7 mouse cellular contexts compared by ENCODE assay signal in the genomic region with DNA sequence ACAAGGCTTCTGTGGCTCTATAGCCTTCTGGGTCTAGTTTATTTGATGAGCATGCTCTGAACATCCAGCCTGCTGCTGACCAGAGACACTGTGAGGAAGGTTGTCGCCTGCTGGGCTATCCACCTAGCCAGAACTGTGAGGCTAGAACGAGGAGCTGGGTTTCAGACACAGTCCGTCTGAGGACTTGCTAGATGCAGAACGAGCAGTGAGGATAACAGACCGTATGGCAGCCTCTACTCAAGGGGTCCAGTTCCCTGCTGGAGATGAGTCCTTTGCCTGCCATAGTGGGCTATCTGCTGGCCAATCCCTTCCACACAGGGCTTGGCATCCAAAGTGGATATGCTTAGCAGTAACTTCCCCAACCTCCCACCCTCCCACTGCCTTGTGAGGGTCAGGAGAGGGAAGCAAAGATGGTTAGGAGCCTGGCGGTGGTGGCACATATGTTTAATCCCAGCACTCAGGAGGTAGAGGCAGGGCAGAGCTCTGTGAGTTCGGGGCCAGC. TPM values are rescaled to one million over a fixed set of nuclear protein-coding genes. Genes with fewer than 3 reads are reported as not detected.
DNase-seq lines count a peak whose midpoint lies in the region; ATAC-seq and TF ChIP-seq lines count a peak whose summit lies in the region.

No protein-coding gene starts in this region.

- H3K4me3 ChIP-seq in heart, embryonic 13.5 days = no peak overlapping the region
- H3K4me3 ChIP-seq in heart, embryonic 11.5 days (ENCODE audit: low read depth, low read length) = no peak overlapping the region
- H3K4me3 ChIP-seq in lung, embryonic 15.5 days = no peak overlapping the region
- H3K4me3 ChIP-seq in brown adipose tissue, adult 24 weeks (ENCODE audit: insufficient read depth, low read depth, low read length) = no peak overlapping the region
- no peak overlapping the region for H3K4me3 ChIP-seq in myocyte
- H3K4me3 ChIP-seq in forebrain, embryonic 15.5 days = no peak overlapping the region

- WGBS in heart, embryonic 13.5 days = 65% methylated on average over 7 of the region's 7 CpGs
- 74% methylated on average over 7 of the region's 7 CpGs for WGBS in heart, embryonic 11.5 days (ENCODE audit: insufficient replicate concordance)
- 83% methylated on average over 7 of the region's 7 CpGs for WGBS in lung, embryonic 15.5 days
- 83% methylated on average over 7 of the region's 7 CpGs for WGBS in forebrain, embryonic 15.5 days

- H3K27me3 ChIP-seq in heart, embryonic 13.5 days (replicated peaks) = peaks cover 19% of the 10 kb centered on the region
- H3K27me3 ChIP-seq in heart, embryonic 11.5 days (ENCODE audit: control insufficient read depth, insufficient read depth, low read length) = peaks cover 5% of the 10 kb centered on the region; the same call in 1 of the 2 replicates
- no peaks in the 10 kb centered on the region for H3K27me3 ChIP-seq in lung, embryonic 15.5 days
- H3K27me3 ChIP-seq in myocyte (ENCODE audit: control insufficient read depth, insufficient read depth, insufficient read length) = no peaks in the 10 kb centered on the region
- no peaks in the 10 kb centered on the region for H3K27me3 ChIP-seq in forebrain, embryonic 15.5 days

- H3K79me2 ChIP-seq in myocyte (ENCODE audit: control insufficient read depth, insufficient read depth) = no peaks in the 10 kb centered on the region

- H3K9ac ChIP-seq in heart, embryonic 13.5 days = no peak overlapping the region
- no peak overlapping the region for H3K9ac ChIP-seq in heart, embryonic 11.5 days (ENCODE audit: low read depth, low read length)
- no peak overlapping the region for H3K9ac ChIP-seq in lung, embryonic 15.5 days
- H3K9ac ChIP-seq in forebrain, embryonic 15.5 days (replicated peaks) = no peak overlapping the region

- no peaks in the 10 kb centered on the region for H3K9me3 ChIP-seq in heart, embryonic 13.5 days
- no peaks in the 10 kb centered on the region for H3K9me3 ChIP-seq in heart, embryonic 11.5 days (replicated peaks; ENCODE audit: control insufficient read depth, low read length)
- no peaks in the 10 kb centered on the region for H3K9me3 ChIP-seq in lung, embryonic 15.5 days
- no peaks in the 10 kb centered on the region for H3K9me3 ChIP-seq in forebrain, embryonic 15.5 days

- no peak for DNase-seq in lung, postnatal 36 days

- H3K27ac ChIP-seq in heart, embryonic 13.5 days (replicated peaks) = peak overlapping the region; percentile 20; the same call in 1 of the 2 replicates
- H3K27ac ChIP-seq in heart, embryonic 11.5 days (ENCODE audit: low read depth, low read length) = no peak overlapping the region
- H3K27ac ChIP-seq in lung, embryonic 15.5 days = peak overlapping the region; percentile 76
- H3K27ac ChIP-seq in brown adipose tissue, adult 24 weeks (replicated peaks; ENCODE audit: low read depth, low read length) = peak overlapping the region; percentile 82
- H3K27ac ChIP-seq in forebrain, embryonic 15.5 days (replicated peaks) = no peak overlapping the region

- H3K36me3 ChIP-seq in heart, embryonic 13.5 days = no peaks in the 10 kb centered on the region
- no peaks in the 10 kb centered on the region for H3K36me3 ChIP-seq in heart, embryonic 11.5 days (ENCODE audit: control insufficient read depth, insufficient read depth, low read length)
- H3K36me3 ChIP-seq in lung, embryonic 15.5 days = no peaks in the 10 kb centered on the region
- no peaks in the 10 kb centered on the region for H3K36me3 ChIP-seq in myocyte (ENCODE audit: control insufficient read depth, insufficient read depth)
- H3K36me3 ChIP-seq in forebrain, embryonic 15.5 days = no peaks in the 10 kb centered on the region

- peaks cover 25% of the 10 kb centered on the region for H3K4me1 ChIP-seq in heart, embryonic 13.5 days
- H3K4me1 ChIP-seq in heart, embryonic 11.5 days (ENCODE audit: control insufficient read depth, insufficient read depth, low read length) = peaks cover 13% of the 10 kb centered on the region
- peaks cover 30% of the 10 kb centered on the region for H3K4me1 ChIP-seq in lung, embryonic 15.5 days
- H3K4me1 ChIP-seq in brown adipose tissue, adult 24 weeks (ENCODE audit: control insufficient read depth, insufficient read depth, insufficient read length, low read length) = peaks cover 32% of the 10 kb centered on the region
- H3K4me1 ChIP-seq in forebrain, embryonic 15.5 days = no peaks in the 10 kb centered on the region

- no peak overlapping the region for H3K4me2 ChIP-seq in heart, embryonic 13.5 days
- no peak overlapping the region for H3K4me2 ChIP-seq in heart, embryonic 11.5 days
- H3K4me2 ChIP-seq in lung, embryonic 15.5 days = no peak overlapping the region
- peak overlapping the region; percentile 60 for H3K4me2 ChIP-seq in myocyte (ENCODE audit: low read depth)
- no peak overlapping the region for H3K4me2 ChIP-seq in forebrain, embryonic 15.5 days (replicated peaks)

- TF ChIP-seq POLR2A in myocyte (IDR thresholded peaks at IDR 0.05; ENCODE audit: insufficient read length, low read depth) = no peak

- H3ac ChIP-seq in myocyte (ENCODE audit: control insufficient read depth, insufficient read length) = no peak overlapping the region

- no peak for ATAC-seq in heart, embryonic 13.5 days (ENCODE audit: extremely low read depth, insufficient number of reproducible peaks, low FRiP score, low TSS enrichment)
- ATAC-seq in heart, embryonic 11.5 days (replicated peaks; ENCODE audit: insufficient number of reproducible peaks, low FRiP score, low TSS enrichment) = no peak
- ATAC-seq in lung, embryonic 15.5 days (ENCODE audit: borderline replicate concordance, extremely low read depth, low FRiP score, low TSS enrichment) = no peak
- ATAC-seq in forebrain, embryonic 15.5 days (replicated peaks) = no peak

TF ChIP-seq in myocyte, 11 proteins besides CTCF, POLR2A, EP300 and RAD21:
- TF ChIP-seq TCF12 (IDR thresholded peaks at IDR 0.05; ENCODE audit: insufficient read depth, poor library complexity, severe bottlenecking) (no peak), REST (IDR thresholded peaks at IDR 0.05; ENCODE audit: insufficient read depth, insufficient read length) (no peak), POLR2AphosphoS2 (IDR thresholded peaks at IDR 0.05; ENCODE audit: insufficient read length, low read depth) (no peak), MYOD1 (IDR thresholded peaks at IDR 0.05; ENCODE audit: control insufficient read depth in 1 of 3, insufficient read length in 2 of 3, low read depth in 2 of 3) (no peak), TCF3 (IDR thresholded peaks at IDR 0.05; ENCODE audit: insufficient read length, low read depth) (no peak), SRF (IDR thresholded peaks at IDR 0.05; ENCODE audit: control insufficient read depth, insufficient read length, low read depth) (no peak), MAX (IDR thresholded peaks at IDR 0.05; ENCODE audit: low read depth) (no peak), CEBPB (IDR thresholded peaks at IDR 0.05; ENCODE audit: insufficient read depth, poor library complexity, severe bottlenecking) (no peak), USF1 (IDR thresholded peaks at IDR 0.05; ENCODE audit: low read depth) (no peak), E2F4 (IDR thresholded peaks at IDR 0.05; ENCODE audit: insufficient read depth) (no peak), MYOG (IDR thresholded peaks at IDR 0.05; ENCODE audit: control insufficient read depth in 1 of 3, insufficient read depth in 1 of 3, insufficient read length in 2 of 3, low read depth in 2 of 3) (no peak)

RNA-seq across cellular contexts. Expression of a gene that starts 10.9 kb away (rescaled TPM):
- 8.8 and 9.1 TPM in 2 replicates for polyA plus RNA-seq in heart, embryonic 13.5 days (2015; fragmentation: Nextera tagmentation; extraction: Ambion mirVana)
- 6.0 and 7.3 TPM in 2 replicates for polyA plus RNA-seq in heart, embryonic 11.5 days (2014; fragmentation: Nextera tagmentation; extraction: Ambion mirVana)
- polyA plus RNA-seq in lung, embryonic 15.5 days (2015; fragmentation: Nextera tagmentation; extraction: Ambion mirVana) = 10.3 and 12.4 TPM in 2 replicates
- 12.5 and 15.2 TPM in 2 replicates for polyA plus RNA-seq in brown adipose tissue, adult 24 weeks (2012; ENCODE audit: insufficient read depth, insufficient read length, missing spikeins)
- polyA plus RNA-seq in myocyte (2012; fragmentation: generic; extraction: Trizol) = 30.5 TPM
- 12.9 and 13.1 TPM in 2 replicates for polyA plus RNA-seq in forebrain, embryonic 15.5 days (2015; fragmentation: Nextera tagmentation; extraction: Ambion mirVana)

RNA-seq across cellular contexts. Expression of a gene that starts 17.4 kb away (rescaled TPM):
- 12.4 and 13.2 TPM in 2 replicates for polyA plus RNA-seq in heart, embryonic 13.5 days (2015; fragmentation: Nextera tagmentation; extraction: Ambion mirVana)
- polyA plus RNA-seq in heart, embryonic 11.5 days (2014; fragmentation: Nextera tagmentation; extraction: Ambion mirVana) = 10.1 and 10.6 TPM in 2 replicates
- polyA plus RNA-seq in lung, embryonic 15.5 days (2015; fragmentation: Nextera tagmentation; extraction: Ambion mirVana) = 26.6 and 27.8 TPM in 2 replicates
- polyA plus RNA-seq in brown adipose tissue, adult 24 weeks (2012; ENCODE audit: insufficient read depth, insufficient read length, missing spikeins) = 4.5 and 5.0 TPM in 2 replicates
- 13.8 TPM for polyA plus RNA-seq in myocyte (2012; fragmentation: generic; extraction: Trizol)
- 21.7 and 23.5 TPM in 2 replicates for polyA plus RNA-seq in forebrain, embryonic 15.5 days (2015; fragmentation: Nextera tagmentation; extraction: Ambion mirVana)

Comparison
In these comparisons a context has a peak if more than half of its experiments do, and no peak if none do; other contexts are left out.
1. H3K27ac ChIP-seq: peak in heart, embryonic 13.5 days (single experiment), lung, embryonic 15.5 days (single experiment) and brown adipose tissue, adult 24 weeks (single experiment); none in heart, embryonic 11.5 days (single experiment) and forebrain, embryonic 15.5 days (single experiment).